Mouse (Mus musculus): ENCODE results near the gene Tnks1bp1. TPM values are rescaled to one million over a fixed set of nuclear protein-coding genes. Genes with fewer than 3 reads are reported as not detected.

Gene Tnks1bp1
- polyA plus RNA-seq, 1 experiment from 2014 or later = 7.9 TPM

- no peak overlapping the region for H3K27ac ChIP-seq
- no peaks in the 10 kb centered on the region for H3K9me3 ChIP-seq (replicated peaks)
- H3K4me2 ChIP-seq = no peak overlapping the region
- ATAC-seq = no peak
- H3K9ac ChIP-seq = no peak overlapping the region
- H3K4me1 ChIP-seq = no peaks in the 10 kb centered on the region
- no peaks in the 10 kb centered on the region for H3K36me3 ChIP-seq
- H3K4me3 ChIP-seq = no peak overlapping the region
- WGBS (ENCODE audit: insufficient replicate concordance) = 65% methylated on average over 2 of the region's 2 CpGs
- H3K27me3 ChIP-seq (replicated peaks) = no peaks in the 10 kb centered on the region
Observed at GRCm38 (mm10) chr2:85098014-85098413, 50.2 kb downstream of the Tnks1bp1 start.

- no peaks in the 10 kb centered on the region for H3K9me3 ChIP-seq (replicated peaks)
- ATAC-seq = peak; percentile 36; the same call in 1 of the 2 replicates
- 50% methylated on average over 7 of the region's 7 CpGs for WGBS (ENCODE audit: insufficient replicate concordance)
- H3K4me3 ChIP-seq = no peak overlapping the region
- H3K4me1 ChIP-seq = no peaks in the 10 kb centered on the region
- no peaks in the 10 kb centered on the region for H3K27me3 ChIP-seq (replicated peaks)
- H3K4me2 ChIP-seq = no peak overlapping the region
- H3K9ac ChIP-seq = no peak overlapping the region
- no peaks in the 10 kb centered on the region for H3K36me3 ChIP-seq
- no peak overlapping the region for H3K27ac ChIP-seq
Observed at GRCm38 (mm10) chr2:85098824-85099511, 51.1 kb downstream of the Tnks1bp1 start.

- no peaks in the 10 kb centered on the region for H3K36me3 ChIP-seq
- H3K4me3 ChIP-seq = no peak overlapping the region
- 65% methylated on average over 8 of the region's 8 CpGs for WGBS (ENCODE audit: insufficient replicate concordance)
- H3K4me1 ChIP-seq = peaks cover 10% of the 10 kb centered on the region; the same call in 1 of the 2 replicates
- no peak for ATAC-seq
- H3K27ac ChIP-seq = no peak overlapping the region
- no peaks in the 10 kb centered on the region for H3K9me3 ChIP-seq (replicated peaks)
- no peak overlapping the region for H3K9ac ChIP-seq
- H3K27me3 ChIP-seq (replicated peaks) = no peaks in the 10 kb centered on the region
- no peak overlapping the region for H3K4me2 ChIP-seq
Observed at GRCm38 (mm10) chr2:85103201-85103600, 55.4 kb downstream of the Tnks1bp1 start.

- 52% methylated on average over 11 of the region's 11 CpGs for WGBS (ENCODE audit: insufficient replicate concordance)
Observed at GRCm38 (mm10) chr2:85105426-85106013, 57.7 kb downstream of the Tnks1bp1 start.

GRCm38 (mm10) chr2:85106068-85106790, 58.4 kb downstream of the Tnks1bp1 start:
- Histone ChIP-seq H3K9me3 (replicated peaks) (no peaks in the 10 kb centered on the region), H3K4me1 (peaks cover 10% of the 10 kb centered on the region; the same call in 1 of the 2 replicates), H3K27ac (no peak overlapping the region), H3K4me2 (no peak overlapping the region), H3K36me3 (no peaks in the 10 kb centered on the region), H3K9ac (no peak overlapping the region), H3K4me3 (no peak overlapping the region), H3K27me3 (replicated peaks) (no peaks in the 10 kb centered on the region)
- no peak for ATAC-seq
- WGBS (ENCODE audit: insufficient replicate concordance) = 48% methylated on average over 7 of the region's 7 CpGs

More at GRCm38 (mm10) chr2:85105426-85106013, 57.7 kb downstream of the Tnks1bp1 start:
- Histone ChIP-seq H3K4me3 (no peak overlapping the region), H3K9me3 (replicated peaks) (no peaks in the 10 kb centered on the region), H3K4me2 (no peak overlapping the region), H3K4me1 (peaks cover 10% of the 10 kb centered on the region; the same call in 1 of the 2 replicates), H3K36me3 (no peaks in the 10 kb centered on the region), H3K9ac (no peak overlapping the region), H3K27ac (no peak overlapping the region), H3K27me3 (replicated peaks) (no peaks in the 10 kb centered on the region)
- ATAC-seq = no peak

- no peaks in the 10 kb centered on the region for H3K9me3 ChIP-seq (replicated peaks)
- no peak overlapping the region for H3K27ac ChIP-seq
- H3K4me1 ChIP-seq = peaks cover 10% of the 10 kb centered on the region; the same call in 1 of the 2 replicates
- no peak overlapping the region for H3K4me2 ChIP-seq
- 60% methylated on average over 4 of the region's 4 CpGs for WGBS (ENCODE audit: insufficient replicate concordance)
- H3K9ac ChIP-seq = no peak overlapping the region
- H3K27me3 ChIP-seq (replicated peaks) = no peaks in the 10 kb centered on the region
- H3K4me3 ChIP-seq = no peak overlapping the region
- H3K36me3 ChIP-seq = no peaks in the 10 kb centered on the region
- no peak for ATAC-seq
Observed at GRCm38 (mm10) chr2:85106941-85107340, 59.1 kb downstream of the Tnks1bp1 start.

GRCm38 (mm10) chr2:85110288-85110875, 62.6 kb downstream of the Tnks1bp1 start:
- Histone ChIP-seq H3K36me3 (no peaks in the 10 kb centered on the region), H3K4me3 (no peak overlapping the region), H3K9me3 (replicated peaks) (no peaks in the 10 kb centered on the region), H3K27ac (no peak overlapping the region), H3K4me2 (no peak overlapping the region), H3K9ac (no peak overlapping the region), H3K27me3 (replicated peaks) (no peaks in the 10 kb centered on the region), H3K4me1 (peaks cover 9% of the 10 kb centered on the region; the same call in 1 of the 2 replicates)
- 67% methylated on average over 9 of the region's 9 CpGs for WGBS (ENCODE audit: insufficient replicate concordance)
- no peak for ATAC-seq

Other genes starting within 250 kb of the Tnks1bp1 start
- 293 and 321 TPM in 2 replicates for gene Ube2l6, start 249.2 kb upstream of the Tnks1bp1 start, polyA plus RNA-seq (2016; fragmentation: Nextera tagmentation; extraction: Ambion mirVana)
- gene Smtnl1, start 225.4 kb upstream of the Tnks1bp1 start, polyA plus RNA-seq (2016; fragmentation: Nextera tagmentation; extraction: Ambion mirVana) = 0.29 and 0.43 TPM in 2 replicates
- 50.9 and 54.3 TPM in 2 replicates for gene Timm10, start 221.0 kb upstream of the Tnks1bp1 start, polyA plus RNA-seq (2016; fragmentation: Nextera tagmentation; extraction: Ambion mirVana)
- gene Slc43a1, start 209.2 kb upstream of the Tnks1bp1 start, polyA plus RNA-seq (2016; fragmentation: Nextera tagmentation; extraction: Ambion mirVana) = 153 and 162 TPM in 2 replicates
- gene Rtn4rl2, start 161.3 kb upstream of the Tnks1bp1 start, polyA plus RNA-seq (2016; fragmentation: Nextera tagmentation; extraction: Ambion mirVana) = 0.29 and 0.31 TPM in 2 replicates
- 127 and 128 TPM in 2 replicates for gene Slc43a3, start 111.4 kb upstream of the Tnks1bp1 start, polyA plus RNA-seq (2016; fragmentation: Nextera tagmentation; extraction: Ambion mirVana)
- 27.7 and 79.1 TPM in 2 replicates for gene Prg2, start 67.6 kb upstream of the Tnks1bp1 start, polyA plus RNA-seq (2016; fragmentation: Nextera tagmentation; extraction: Ambion mirVana)
- gene Prg3, start 59.8 kb upstream of the Tnks1bp1 start, polyA plus RNA-seq (2016; fragmentation: Nextera tagmentation; extraction: Ambion mirVana) = 3.1 and 7.1 TPM in 2 replicates
- 228 and 230 TPM in 2 replicates for gene Ssrp1, start 10.8 kb upstream of the Tnks1bp1 start, polyA plus RNA-seq (2016; fragmentation: Nextera tagmentation; extraction: Ambion mirVana)
- gene P2rx3, start 10.6 kb upstream of the Tnks1bp1 start, polyA plus RNA-seq (2016; fragmentation: Nextera tagmentation; extraction: Ambion mirVana) = 0.30 and 0.61 TPM in 2 replicates
- 5.1 and 5.3 TPM in 2 replicates for gene Aplnr, start 88.2 kb downstream of the Tnks1bp1 start, polyA plus RNA-seq (2016; fragmentation: Nextera tagmentation; extraction: Ambion mirVana)
- 0.05 and 0.11 TPM in 2 replicates for gene Lrrc55, start 149.2 kb downstream of the Tnks1bp1 start, polyA plus RNA-seq (2016; fragmentation: Nextera tagmentation; extraction: Ambion mirVana)

All from liver, embryonic 12.5 days (tissue).